Mouse (Mus musculus) erythroblast, embryonic 14.5 days (primary cell): ENCODE measurements around the gene Gramd1a. TPM values are rescaled to one million over a fixed set of nuclear protein-coding genes. Genes with fewer than 3 reads are reported as not detected.

Source experiments
- H3K27me3 ChIP-seq: 2 replicates; pipeline ENCODE4 v1.6.1; 2012; ENCODE audit warnings: inconsistent platforms; ENCODE audit not compliant: control insufficient read depth
- H3K36me3 ChIP-seq: 2 replicates; pipeline ENCODE4 v1.6.1; 2012; ENCODE audit warnings: mild to moderate bottlenecking, inconsistent platforms; ENCODE audit not compliant: control insufficient read depth
- H3K4me1 ChIP-seq: 2 replicates; pipeline ENCODE4 v1.6.1; 2012; ENCODE audit warnings: inconsistent platforms; ENCODE audit not compliant: control insufficient read depth
- H3K4me3 ChIP-seq: replicated peaks from 2 replicates; pipeline ENCODE3; 2012; ENCODE audit warnings: moderate library complexity, mild to moderate bottlenecking, inconsistent platforms
- H3K9me3 ChIP-seq: 2 replicates; pipeline ENCODE4 v1.6.1; 2012; ENCODE audit warnings: low read length, inconsistent platforms, mixed read lengths; ENCODE audit not compliant: control insufficient read depth
- GATA1 ChIP-seq: IDR thresholded peaks from 2 replicates; pipeline ENCODE4 v1.6.1; 2012; ENCODE audit warnings: low read length, inconsistent platforms, mixed read lengths
- TAL1 ChIP-seq: IDR thresholded peaks from 3 replicates; pipeline ENCODE4 v1.6.1; 2012; ENCODE audit warnings: low read length, inconsistent platforms, mixed read lengths
- polyA plus RNA-seq: library from polyadenylated mRNA; stranded (reverse); fragments of >175 nt; gene quantifications from 2 replicates; pipeline ENCODE4 v1.2.3, GENCODE M21; 2012

Gramd1a gene
- 0.46 and 0.52 TPM in 2 replicates for polyA plus RNA-seq

DNA sequence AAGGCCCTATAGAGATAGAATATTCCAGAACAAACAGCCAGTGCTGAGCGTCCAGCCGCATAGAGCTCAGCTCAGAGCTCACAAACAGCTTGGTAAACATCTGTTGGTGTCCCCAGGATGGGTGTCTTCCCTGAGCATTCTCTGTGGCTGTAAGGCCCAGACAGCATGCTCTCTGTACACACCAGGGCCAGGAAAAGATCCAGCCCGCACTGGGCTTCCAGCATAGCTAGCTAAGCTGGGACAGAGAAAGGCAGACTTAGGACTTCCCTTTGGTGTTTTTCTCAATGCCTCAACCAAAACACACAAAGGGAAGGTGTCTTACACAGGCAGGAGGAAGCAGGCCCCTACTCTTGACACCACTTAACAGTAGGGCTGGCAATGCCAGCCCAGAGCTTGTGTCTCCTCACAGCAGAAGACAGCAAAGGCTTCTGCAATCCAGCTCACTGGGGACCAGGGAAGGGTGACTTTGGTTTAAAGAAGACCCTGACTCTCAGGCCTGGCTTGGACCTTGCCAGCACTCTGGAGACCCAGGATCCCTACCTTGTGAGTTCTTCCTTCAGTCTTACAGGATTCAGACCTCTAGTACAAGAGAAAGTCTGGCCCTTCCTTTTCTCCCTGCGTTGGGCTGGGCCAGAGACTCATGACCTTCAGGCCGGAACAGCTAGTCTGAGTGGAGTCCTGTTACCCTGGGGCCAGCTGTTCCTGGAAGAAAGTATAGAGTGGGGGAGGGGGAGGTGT, at the start of gene Gramd1a:
Gene Gramd1a, minus strand, starts transcription at position 601 of the 738 bp plus-strand sequence.
- H3K36me3 ChIP-seq, result no peaks in the 10 kb centered on the region
- H3K27me3 ChIP-seq, result no peaks in the 10 kb centered on the region
- peak within 1 kb of the TSS; percentile 26 for H3K4me3 ChIP-seq
- peaks cover 25% of the 10 kb centered on the region for H3K4me1 ChIP-seq
- H3K9me3 ChIP-seq, result no peaks in the 10 kb centered on the region
- TF ChIP-seq TAL1, result no peak
- no peak for TF ChIP-seq GATA1

DNA sequence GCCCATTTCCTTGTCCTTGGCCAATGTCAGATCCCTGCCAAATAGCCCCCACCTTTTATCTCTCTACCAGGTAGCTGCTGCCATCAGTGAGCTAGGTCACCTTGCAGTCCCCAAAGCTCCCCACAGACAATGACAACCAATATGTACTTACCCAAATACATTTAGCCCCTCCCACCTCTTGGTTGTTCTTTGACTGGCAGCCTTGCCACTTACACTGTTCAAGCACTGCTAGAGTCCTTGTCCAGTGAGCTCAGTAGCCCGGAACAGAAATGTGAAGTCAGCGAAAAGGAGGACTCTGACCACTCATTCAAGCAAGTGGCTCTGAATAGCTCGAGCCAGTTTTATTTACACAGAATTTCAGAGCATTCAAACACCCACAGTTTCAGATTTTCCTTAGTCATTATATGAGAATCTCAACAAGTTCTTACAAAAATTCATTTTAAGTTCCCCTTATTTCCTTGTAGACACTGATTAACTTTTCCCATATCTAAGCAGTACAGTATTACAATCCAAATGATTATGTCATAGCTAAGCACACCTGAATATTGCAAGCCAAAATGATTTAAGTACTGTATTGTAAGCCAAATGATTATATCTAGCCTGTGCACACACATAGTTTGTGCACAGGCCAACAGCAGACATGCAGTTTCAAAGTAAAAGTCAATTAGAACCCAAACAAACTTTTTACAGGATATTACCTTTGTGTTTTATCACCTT, 40.1 kb upstream of the Gramd1a start:
- no peak for TF ChIP-seq GATA1
- H3K4me3 ChIP-seq, result no peak overlapping the region
- peaks cover 2% of the 10 kb centered on the region; the same call in 1 of the 2 replicates for H3K9me3 ChIP-seq
- H3K27me3 ChIP-seq, result no peaks in the 10 kb centered on the region
- no peaks in the 10 kb centered on the region for H3K36me3 ChIP-seq
- no peaks in the 10 kb centered on the region for H3K4me1 ChIP-seq

DNA sequence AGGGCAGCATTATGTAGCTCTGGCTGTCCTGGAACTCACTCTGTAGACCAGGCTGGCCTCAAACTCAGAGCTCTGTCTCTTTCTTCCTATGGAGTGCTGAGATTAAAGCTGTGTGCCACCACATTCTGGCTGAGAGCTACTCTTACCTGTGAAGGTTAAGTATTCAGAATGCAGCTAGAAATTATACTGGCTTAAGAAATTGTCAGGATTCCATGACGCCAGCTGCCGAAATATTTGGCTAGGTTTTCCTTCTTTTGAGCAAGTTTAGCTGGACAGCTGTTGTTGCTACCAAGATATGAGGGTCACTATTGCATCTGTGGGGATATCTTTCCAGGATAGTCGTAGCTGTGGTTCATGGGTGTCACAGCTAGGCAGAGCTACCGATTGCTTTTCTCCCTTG, 29.0 kb upstream of the Gramd1a start:
- Histone ChIP-seq H3K9me3 (no peaks in the 10 kb centered on the region), H3K27me3 (no peaks in the 10 kb centered on the region), H3K4me3 (no peak overlapping the region), H3K4me1 (no peaks in the 10 kb centered on the region), H3K36me3 (no peaks in the 10 kb centered on the region)
- TF ChIP-seq GATA1, result no peak
- no peak for TF ChIP-seq TAL1

DNA sequence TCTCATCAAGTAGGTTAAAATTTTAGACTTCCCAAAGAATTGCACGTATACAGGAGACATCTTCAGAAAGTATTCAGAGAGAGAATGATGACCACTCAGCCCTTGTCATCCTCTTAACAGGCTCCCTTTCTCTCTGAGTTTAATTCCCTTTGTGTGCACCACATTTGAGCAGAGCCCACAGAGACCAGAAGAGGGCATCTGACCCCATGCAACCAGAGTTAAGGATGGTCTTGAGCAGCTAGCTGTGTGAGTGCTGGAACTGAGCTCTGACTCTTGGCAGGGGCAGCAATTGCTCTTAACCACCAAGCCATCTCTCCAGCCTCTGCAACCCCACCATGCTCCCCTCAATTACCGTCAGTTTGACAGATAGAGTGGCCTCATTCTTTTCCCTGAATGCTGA, 27.2 kb upstream of the Gramd1a start:
- H3K36me3 ChIP-seq, result no peaks in the 10 kb centered on the region

DNA sequence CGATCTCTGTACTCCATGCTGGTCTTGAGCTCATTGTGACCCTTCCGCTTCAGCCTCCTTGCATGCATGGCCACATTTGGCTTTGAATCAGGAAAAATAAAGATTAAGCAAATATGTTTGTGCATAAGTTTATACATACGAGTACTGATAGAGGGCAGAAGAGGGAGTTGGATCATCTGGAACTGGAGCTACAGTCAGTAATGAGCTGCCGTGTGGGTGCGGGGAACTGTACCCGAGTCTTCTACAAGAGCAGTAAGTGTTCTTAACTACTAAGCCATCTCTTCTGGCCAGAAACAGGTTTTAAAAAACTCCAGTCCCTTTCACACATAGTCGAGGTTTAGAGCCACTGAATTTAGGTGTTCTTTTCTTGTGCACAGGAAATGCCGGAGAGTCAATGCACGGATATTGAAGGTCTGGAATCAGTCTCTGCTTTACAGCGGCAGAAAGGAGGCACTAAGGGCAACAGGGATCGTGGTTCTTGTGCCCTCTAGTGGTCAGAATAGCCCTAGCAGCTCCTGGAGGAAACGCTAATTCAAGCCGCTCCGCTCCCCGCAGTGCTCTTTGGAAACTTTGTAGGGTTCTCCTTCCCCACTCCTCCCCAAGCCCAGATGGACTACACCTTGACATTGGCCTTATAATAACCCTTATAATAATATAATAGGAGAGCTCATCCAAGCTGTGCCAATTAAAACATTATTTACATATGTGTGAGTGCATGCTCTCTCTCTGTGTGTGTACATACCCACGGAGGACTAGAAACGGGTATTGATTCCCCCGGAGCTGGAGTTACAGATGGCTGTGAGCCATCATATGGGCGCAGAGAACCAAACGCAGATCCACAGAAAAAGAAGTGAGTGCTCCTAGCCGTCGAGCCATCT, 21.4 kb upstream of the Gramd1a start:
- Histone ChIP-seq H3K4me3 (no peak overlapping the region), H3K9me3 (no peaks in the 10 kb centered on the region), H3K4me1 (no peaks in the 10 kb centered on the region), H3K36me3 (no peaks in the 10 kb centered on the region), H3K27me3 (no peaks in the 10 kb centered on the region)
- TF ChIP-seq GATA1 (no peak), TAL1 (no peak)

More for the DNA sequence above, 27.2 kb upstream of the Gramd1a start:
- Histone ChIP-seq H3K4me1 (no peaks in the 10 kb centered on the region), H3K4me3 (no peak overlapping the region), H3K9me3 (no peaks in the 10 kb centered on the region), H3K27me3 (no peaks in the 10 kb centered on the region)
- no peak for TF ChIP-seq TAL1

DNA sequence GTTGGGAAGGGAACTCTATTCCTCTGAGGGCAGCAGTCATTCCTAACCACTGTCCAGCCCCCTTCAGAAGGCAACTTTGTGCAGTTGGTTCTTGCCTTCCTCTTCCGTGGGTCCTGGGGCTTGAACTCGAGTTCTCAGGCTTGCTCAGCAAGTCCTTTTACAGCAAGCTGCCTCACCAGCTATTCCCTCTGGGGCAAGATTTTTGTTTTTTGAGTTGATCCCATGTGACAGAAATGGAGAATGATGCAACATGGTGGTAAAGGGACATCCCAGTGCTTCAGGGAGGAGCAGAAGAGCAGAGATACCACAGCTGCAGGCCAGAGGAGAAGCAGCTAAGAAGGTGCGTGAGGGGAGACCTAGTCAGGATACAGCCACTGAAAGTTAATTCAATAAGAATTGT, 19.4 kb upstream of the Gramd1a start:
- Histone ChIP-seq H3K36me3 (no peaks in the 10 kb centered on the region), H3K4me3 (no peak overlapping the region), H3K4me1 (no peaks in the 10 kb centered on the region), H3K27me3 (no peaks in the 10 kb centered on the region), H3K9me3 (no peaks in the 10 kb centered on the region)
- TF ChIP-seq TAL1, result no peak
- TF ChIP-seq GATA1, result no peak

DNA sequence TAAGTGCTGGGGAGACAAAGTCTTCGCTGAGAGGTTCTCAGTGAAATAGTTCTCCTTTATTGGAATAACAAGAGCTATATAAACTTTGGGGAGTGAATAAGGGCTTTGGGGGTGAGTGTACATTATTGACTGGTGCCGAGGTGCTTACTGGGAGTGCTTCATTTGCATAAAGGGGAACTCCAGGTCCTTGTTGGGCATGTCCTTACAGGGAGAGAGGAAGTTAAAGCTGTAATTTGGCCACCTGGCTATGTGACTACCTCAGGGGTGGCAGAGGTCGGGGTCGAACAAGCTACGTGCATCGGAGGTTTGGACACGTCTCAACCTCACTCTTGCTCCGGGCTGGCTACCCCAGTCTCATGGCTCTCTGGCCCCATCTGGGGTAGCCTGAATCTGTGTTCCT, 18.8 kb upstream of the Gramd1a start:
- H3K4me3 ChIP-seq, result no peak overlapping the region
- H3K36me3 ChIP-seq, result no peaks in the 10 kb centered on the region
- TF ChIP-seq TAL1 (no peak), GATA1 (no peak)
- no peaks in the 10 kb centered on the region for H3K9me3 ChIP-seq
- no peaks in the 10 kb centered on the region for H3K27me3 ChIP-seq
- no peaks in the 10 kb centered on the region for H3K4me1 ChIP-seq

DNA sequence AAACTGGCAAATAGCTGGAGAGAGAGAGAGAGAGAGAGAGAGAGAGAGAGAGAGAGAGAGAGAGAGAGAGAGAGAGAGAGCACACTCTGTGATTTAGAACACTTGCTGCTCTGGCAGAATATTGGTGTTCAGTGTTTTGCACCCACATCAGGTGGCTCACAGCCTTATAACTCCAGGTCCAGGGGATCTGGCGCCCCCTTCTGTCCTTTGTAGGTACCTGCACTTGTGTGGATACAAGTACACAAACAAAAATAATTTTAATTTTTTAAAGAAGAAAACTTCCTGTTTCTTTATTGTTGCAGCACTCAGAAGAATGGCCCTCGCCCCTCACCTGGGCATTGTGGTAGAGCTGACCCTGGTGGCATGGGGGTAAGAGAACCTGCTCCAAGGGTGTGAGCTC, 16.5 kb upstream of the Gramd1a start:
- H3K36me3 ChIP-seq, result no peaks in the 10 kb centered on the region
- TF ChIP-seq TAL1, result no peak
- TF ChIP-seq GATA1, result no peak
- H3K9me3 ChIP-seq, result no peaks in the 10 kb centered on the region
- H3K4me3 ChIP-seq, result no peak overlapping the region
- H3K27me3 ChIP-seq, result no peaks in the 10 kb centered on the region
- no peaks in the 10 kb centered on the region for H3K4me1 ChIP-seq

DNA sequence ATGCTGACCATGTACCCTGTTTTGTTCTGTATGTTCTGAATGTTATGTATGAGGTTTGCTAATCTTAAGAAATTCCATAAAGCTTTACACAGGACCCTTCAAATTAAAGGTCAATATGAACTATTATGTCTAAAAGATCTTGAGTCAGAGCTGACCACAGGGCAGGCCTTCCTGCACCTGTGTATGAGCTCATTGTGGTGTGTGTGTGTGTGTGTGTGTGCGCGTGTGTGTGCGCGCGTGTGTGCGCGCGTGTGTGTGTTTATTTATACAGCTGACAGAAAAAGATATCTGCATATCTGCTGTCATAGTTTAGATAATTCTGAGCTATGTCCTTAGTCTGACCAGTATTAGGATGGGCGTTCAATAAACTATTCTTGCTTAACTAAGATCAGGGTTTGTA, 14.8 kb upstream of the Gramd1a start:
- H3K27me3 ChIP-seq, result no peaks in the 10 kb centered on the region
- H3K9me3 ChIP-seq, result no peaks in the 10 kb centered on the region
- H3K4me3 ChIP-seq, result no peak overlapping the region
- TF ChIP-seq TAL1, result no peak
- no peak for TF ChIP-seq GATA1
- no peaks in the 10 kb centered on the region for H3K4me1 ChIP-seq
- no peaks in the 10 kb centered on the region for H3K36me3 ChIP-seq
